Mouse (Mus musculus): ENCODE measurements at regions not wholly inside any gene's neighbourhood (a gene's known extent, or its start where the extent isn't known, plus 50 kb on each side); places are given as distances from the start of the nearest gene placed in this dataset.

DNA sequence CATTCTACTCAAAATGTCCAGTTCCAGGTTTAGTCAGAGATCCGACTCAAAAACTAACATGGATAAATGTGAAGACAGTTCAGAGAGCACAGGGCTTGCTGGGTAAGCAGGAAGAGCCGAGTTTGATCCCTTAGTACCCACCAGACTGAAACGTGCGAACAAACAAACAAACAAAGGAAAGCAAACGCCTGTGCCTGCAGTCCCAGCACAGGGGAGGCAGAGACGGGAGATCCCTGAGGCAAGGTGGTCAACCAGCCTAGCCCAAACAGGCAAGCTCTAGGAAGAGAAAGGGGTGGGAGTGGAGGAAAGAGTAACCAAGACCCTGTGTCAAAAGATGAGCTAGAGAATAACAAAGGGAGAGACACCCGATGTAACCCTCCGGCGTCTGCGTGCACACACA, 293.5 kb upstream of the Sdk2 start:
- Histone ChIP-seq H3K9me3 (no peaks in the 10 kb centered on the region), H3K4me2 (no peak overlapping the region), H3K9ac (no peak overlapping the region), H3K4me3 (no peak overlapping the region), H3K4me1 (no peaks in the 10 kb centered on the region), H3K27ac (no peak overlapping the region), H3K36me3 (no peaks in the 10 kb centered on the region), H3K27me3 (no peaks in the 10 kb centered on the region)
- 75% methylated on average over 10 of the region's 10 CpGs for WGBS
- no peak for ATAC-seq (ENCODE audit: borderline replicate concordance, extremely low read depth, low FRiP score, low TSS enrichment)

GRCm38 (mm10) chr11:114352146-114352795, 285.4 kb upstream of the Sdk2 start:
- no peaks in the 10 kb centered on the region for H3K4me1 ChIP-seq
- no peaks in the 10 kb centered on the region for H3K27me3 ChIP-seq
- H3K9me3 ChIP-seq = no peaks in the 10 kb centered on the region
- no peak overlapping the region for H3K4me3 ChIP-seq
- ATAC-seq (ENCODE audit: borderline replicate concordance, extremely low read depth, low FRiP score, low TSS enrichment) = no peak
- no peaks in the 10 kb centered on the region for H3K36me3 ChIP-seq
- H3K9ac ChIP-seq = no peak overlapping the region
- H3K4me2 ChIP-seq = no peak overlapping the region
- 44% methylated on average over 4 of the region's 4 CpGs for WGBS
- no peak overlapping the region for H3K27ac ChIP-seq

GRCm38 (mm10) chr11:114336839-114337484, 270.1 kb upstream of the Sdk2 start:
- no peaks in the 10 kb centered on the region for H3K4me1 ChIP-seq
- H3K9me3 ChIP-seq = no peaks in the 10 kb centered on the region
- H3K27ac ChIP-seq = no peak overlapping the region
- no peak overlapping the region for H3K4me3 ChIP-seq
- H3K4me2 ChIP-seq = no peak overlapping the region
- WGBS = 72% methylated on average over 12 of the region's 12 CpGs
- no peaks in the 10 kb centered on the region for H3K36me3 ChIP-seq
- no peak for ATAC-seq (ENCODE audit: borderline replicate concordance, extremely low read depth, low FRiP score, low TSS enrichment)
- H3K27me3 ChIP-seq = no peaks in the 10 kb centered on the region
- no peak overlapping the region for H3K9ac ChIP-seq

GRCm38 (mm10) chr11:114335950-114336838, 269.3 kb upstream of the Sdk2 start:
- 42% methylated on average over 10 of the region's 10 CpGs for WGBS

DNA sequence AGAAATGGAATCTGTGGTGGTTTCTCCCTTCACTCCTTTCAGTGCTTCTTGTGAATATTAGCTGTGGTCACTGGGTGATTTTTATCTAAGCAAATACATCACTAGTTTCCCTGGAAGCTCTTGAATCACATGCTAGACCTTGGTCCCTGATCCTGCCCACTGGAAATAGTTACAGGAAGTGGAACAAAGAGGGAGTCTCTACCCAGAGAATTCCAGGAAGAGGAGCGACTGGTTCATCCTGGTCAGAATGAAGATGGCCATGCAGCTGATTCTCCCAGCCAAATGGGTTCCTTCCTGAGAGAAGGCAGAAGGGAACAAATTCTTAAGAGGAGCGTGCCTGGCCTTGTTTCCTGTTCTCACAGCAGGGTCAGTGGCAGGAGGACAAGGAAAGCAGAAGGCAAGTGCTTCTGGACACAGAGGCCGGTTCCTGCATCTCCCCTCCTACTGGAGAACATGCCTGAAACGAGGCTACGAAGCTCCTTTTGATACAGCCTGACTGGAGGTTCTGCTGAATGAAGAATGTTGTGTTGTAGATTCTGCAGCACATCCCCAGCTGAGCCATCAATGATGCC, 264.8 kb upstream of the Sdk2 start:
- no peaks in the 10 kb centered on the region for H3K36me3 ChIP-seq
- H3K9ac ChIP-seq = no peak overlapping the region
- H3K9me3 ChIP-seq = no peaks in the 10 kb centered on the region
- H3K27ac ChIP-seq = peak overlapping the region; percentile 78
- WGBS = 53% methylated on average over 5 of the region's 5 CpGs
- H3K27me3 ChIP-seq = no peaks in the 10 kb centered on the region
- no peak overlapping the region for H3K4me2 ChIP-seq
- H3K4me1 ChIP-seq = no peaks in the 10 kb centered on the region
- H3K4me3 ChIP-seq = no peak overlapping the region
- ATAC-seq (ENCODE audit: borderline replicate concordance, extremely low read depth, low FRiP score, low TSS enrichment) = no peak

More at GRCm38 (mm10) chr11:114335950-114336838, 269.3 kb upstream of the Sdk2 start:
- Histone ChIP-seq H3K4me3 (no peak overlapping the region), H3K27ac (no peak overlapping the region), H3K36me3 (no peaks in the 10 kb centered on the region), H3K9ac (no peak overlapping the region), H3K4me2 (no peak overlapping the region), H3K27me3 (no peaks in the 10 kb centered on the region), H3K9me3 (no peaks in the 10 kb centered on the region), H3K4me1 (no peaks in the 10 kb centered on the region)
- ATAC-seq (ENCODE audit: borderline replicate concordance, extremely low read depth, low FRiP score, low TSS enrichment) = no peak

DNA sequence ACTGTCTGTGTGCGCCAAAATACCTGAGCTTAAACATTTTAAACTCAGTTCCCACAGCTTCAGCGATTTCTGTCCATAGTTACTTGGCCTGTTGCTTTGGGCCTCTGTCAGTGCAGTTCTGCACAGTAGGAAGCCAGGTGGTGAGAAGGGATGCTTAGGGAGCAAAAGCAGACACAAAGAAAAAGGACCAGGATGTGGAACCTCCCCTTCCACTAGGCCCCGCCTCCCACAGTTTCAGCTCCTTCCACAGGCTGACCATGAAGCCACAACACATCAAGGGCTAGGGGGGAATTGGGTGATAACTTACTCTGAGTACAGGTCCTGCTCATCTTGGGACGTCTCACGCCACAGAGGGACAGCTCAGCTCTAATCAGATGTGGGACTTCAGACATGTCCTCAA, 263.5 kb upstream of the Sdk2 start:
- ATAC-seq (ENCODE audit: borderline replicate concordance, extremely low read depth, low FRiP score, low TSS enrichment) = no peak
- H3K36me3 ChIP-seq = no peaks in the 10 kb centered on the region
- H3K4me1 ChIP-seq = no peaks in the 10 kb centered on the region
- H3K9me3 ChIP-seq = no peaks in the 10 kb centered on the region
- no peak overlapping the region for H3K4me2 ChIP-seq
- no peak overlapping the region for H3K9ac ChIP-seq
- no peak overlapping the region for H3K4me3 ChIP-seq
- H3K27me3 ChIP-seq = no peaks in the 10 kb centered on the region
- 85% methylated on average over 5 of the region's 5 CpGs for WGBS
- H3K27ac ChIP-seq = no peak overlapping the region

- no peaks in the 10 kb centered on the region for H3K9me3 ChIP-seq
- no peaks in the 10 kb centered on the region for H3K36me3 ChIP-seq
- WGBS = 81% methylated on average over 4 of the region's 4 CpGs
- ATAC-seq (ENCODE audit: borderline replicate concordance, extremely low read depth, low FRiP score, low TSS enrichment) = no peak
- H3K4me1 ChIP-seq = no peaks in the 10 kb centered on the region
- H3K4me2 ChIP-seq = no peak overlapping the region
- H3K27ac ChIP-seq = no peak overlapping the region
- no peak overlapping the region for H3K4me3 ChIP-seq
- no peak overlapping the region for H3K9ac ChIP-seq
- no peaks in the 10 kb centered on the region for H3K27me3 ChIP-seq
Measured at GRCm38 (mm10) chr11:114322627-114323026, 255.8 kb upstream of the Sdk2 start.

GRCm38 (mm10) chr11:114321974-114322373, 255.1 kb upstream of the Sdk2 start:
- Histone ChIP-seq H3K9ac (no peak overlapping the region), H3K4me2 (no peak overlapping the region), H3K27me3 (no peaks in the 10 kb centered on the region), H3K36me3 (no peaks in the 10 kb centered on the region), H3K4me3 (no peak overlapping the region), H3K4me1 (no peaks in the 10 kb centered on the region), H3K9me3 (no peaks in the 10 kb centered on the region), H3K27ac (no peak overlapping the region)
- ATAC-seq (ENCODE audit: borderline replicate concordance, extremely low read depth, low FRiP score, low TSS enrichment) = no peak
- 71% methylated on average over 12 of the region's 12 CpGs for WGBS

DNA sequence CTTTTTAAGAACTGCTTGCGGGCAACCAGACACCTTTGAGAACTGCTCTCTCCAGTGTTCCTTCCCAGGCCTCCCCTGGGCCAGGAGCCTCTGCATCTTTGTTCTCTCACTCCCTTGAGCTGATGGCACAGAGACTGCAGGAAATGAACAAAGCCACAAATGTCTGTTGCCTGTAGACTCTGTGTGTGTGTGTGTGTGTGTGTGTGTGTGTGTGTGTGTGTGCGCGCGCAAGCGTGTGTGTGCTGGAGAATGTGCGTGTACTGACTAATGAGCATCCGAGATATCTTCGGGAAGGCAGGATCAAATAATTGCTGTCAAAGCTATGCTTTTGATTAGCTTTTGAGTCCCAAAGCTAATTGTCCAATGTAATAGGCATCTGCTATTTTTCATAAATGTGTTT, 254.7 kb upstream of the Sdk2 start:
- Histone ChIP-seq H3K9me3 (no peaks in the 10 kb centered on the region), H3K9ac (no peak overlapping the region), H3K27me3 (no peaks in the 10 kb centered on the region), H3K36me3 (no peaks in the 10 kb centered on the region), H3K4me1 (no peaks in the 10 kb centered on the region), H3K4me3 (no peak overlapping the region), H3K4me2 (no peak overlapping the region), H3K27ac (no peak overlapping the region)
- ATAC-seq (ENCODE audit: borderline replicate concordance, extremely low read depth, low FRiP score, low TSS enrichment) = no peak
- 90% methylated on average over 8 of the region's 8 CpGs for WGBS

DNA sequence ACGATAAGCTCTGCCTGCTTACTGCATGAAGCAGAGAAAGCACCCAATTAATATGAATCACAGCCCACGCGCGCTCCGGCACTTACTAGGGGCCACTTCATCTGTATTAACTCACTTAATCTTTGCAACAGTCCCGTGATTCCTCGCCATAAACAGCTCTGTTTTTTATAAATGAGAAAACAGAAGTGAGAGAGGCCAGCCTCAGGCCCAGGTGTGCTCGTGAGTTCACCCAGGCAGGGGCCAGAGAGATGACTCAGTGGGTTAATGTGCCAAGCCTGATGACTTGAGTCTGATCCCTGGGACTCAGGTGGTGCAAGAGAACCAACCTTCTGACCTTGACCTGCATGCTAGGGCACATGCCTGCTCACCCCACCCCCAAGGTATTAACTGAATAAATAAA, 248.4 kb upstream of the Sdk2 start:
- Histone ChIP-seq H3K9me3 (no peaks in the 10 kb centered on the region), H3K4me2 (no peak overlapping the region), H3K4me3 (no peak overlapping the region), H3K4me1 (no peaks in the 10 kb centered on the region), H3K36me3 (no peaks in the 10 kb centered on the region), H3K9ac (no peak overlapping the region), H3K27me3 (peaks cover 33% of the 10 kb centered on the region; the same call in 1 of the 2 replicates), H3K27ac (no peak overlapping the region)
- 68% methylated on average over 8 of the region's 8 CpGs for WGBS
- no peak for ATAC-seq (ENCODE audit: borderline replicate concordance, extremely low read depth, low FRiP score, low TSS enrichment)

- WGBS = 22% methylated on average over 6 of the region's 6 CpGs
- peak; percentile 34; the same call in 1 of the 2 replicates for ATAC-seq (ENCODE audit: borderline replicate concordance, extremely low read depth, low FRiP score, low TSS enrichment)
- H3K27me3 ChIP-seq = peaks cover 35% of the 10 kb centered on the region; the same call in 1 of the 2 replicates
Measured at GRCm38 (mm10) chr11:114313652-114314051, 246.8 kb upstream of the Sdk2 start.

More at GRCm38 (mm10) chr11:114313652-114314051, 246.8 kb upstream of the Sdk2 start:
- Histone ChIP-seq H3K4me1 (no peaks in the 10 kb centered on the region), H3K4me2 (no peak overlapping the region), H3K9ac (no peak overlapping the region), H3K9me3 (no peaks in the 10 kb centered on the region), H3K36me3 (no peaks in the 10 kb centered on the region), H3K4me3 (no peak overlapping the region), H3K27ac (no peak overlapping the region)
